Mouse (Mus musculus) hematopoietic stem cell, adult 5-6 weeks (primary cell): ENCODE results near the gene Shf. TPM values are rescaled to one million over a fixed set of nuclear protein-coding genes. Genes with fewer than 3 reads are reported as not detected.
"Not testable (repeated sequence)": the region's sequence is repeated elsewhere in the genome, so short reads cannot be mapped to it uniquely, and the experiment has no call there.

Experiments used
- ATAC-seq, 2 experiments: fragments of 125-278 bp in 1 of 2; replicated peaks in 1 of 2; 2 replicates each; pipeline ENCODE4 v1.8.0; 2016 to 2017; ENCODE audit warnings: inconsistent platforms in 2 of 2, mild to moderate bottlenecking in 2 of 2, moderate number of reproducible peaks in 2 of 2, low read depth in 1 of 2, moderate TSS enrichment in 1 of 2; ENCODE audit not compliant: low FRiP score in 2 of 2, poor library complexity in 2 of 2, severe bottlenecking in 2 of 2, insufficient read depth in 1 of 2, low TSS enrichment in 1 of 2
- total RNA-seq: library from RNA; stranded (forward); fragments of 172-1452, 232-1000 nt; gene quantifications from 2 replicates; pipeline ENCODE4 v1.2.3, GENCODE M21; 2017

Shf gene
- total RNA-seq, 1 experiment from 2014 or later = 2.8 TPM

DNA sequence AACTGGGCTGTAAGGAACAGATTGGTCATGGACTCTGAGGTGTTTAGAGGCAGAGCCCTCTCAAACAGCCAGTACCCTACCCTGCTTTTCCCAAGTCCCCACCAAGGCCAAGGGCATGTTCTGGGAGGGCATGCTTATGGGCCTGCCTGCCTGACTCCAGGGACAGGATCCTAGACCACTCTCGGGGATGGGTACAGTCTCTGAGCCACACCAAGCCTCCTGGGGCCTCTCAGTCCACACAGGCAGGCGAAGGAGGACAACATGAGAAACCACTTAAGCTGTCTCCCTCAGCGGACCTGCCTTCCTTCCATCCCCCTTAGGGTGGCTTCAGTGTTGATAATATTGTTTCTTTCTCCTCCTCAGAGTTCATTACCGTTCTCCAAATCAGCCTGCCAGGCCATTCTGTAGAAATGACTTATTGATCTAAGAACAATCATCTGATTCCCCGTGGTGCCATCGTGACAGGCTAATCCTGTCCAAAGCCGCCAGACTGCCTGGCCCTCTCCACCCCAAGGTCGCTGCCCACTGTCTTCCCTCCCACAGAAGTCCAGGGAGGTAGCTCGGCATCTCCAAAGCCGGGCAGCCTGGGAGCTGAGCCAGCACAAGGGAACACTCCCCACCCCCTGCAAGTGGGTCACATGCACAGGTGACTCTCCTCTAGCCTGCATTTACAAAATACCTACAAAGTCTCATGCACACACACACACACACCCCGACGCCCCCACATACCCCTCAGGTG is 14.6 kb downstream of the Shf start:
- ATAC-seq = no peak

DNA sequence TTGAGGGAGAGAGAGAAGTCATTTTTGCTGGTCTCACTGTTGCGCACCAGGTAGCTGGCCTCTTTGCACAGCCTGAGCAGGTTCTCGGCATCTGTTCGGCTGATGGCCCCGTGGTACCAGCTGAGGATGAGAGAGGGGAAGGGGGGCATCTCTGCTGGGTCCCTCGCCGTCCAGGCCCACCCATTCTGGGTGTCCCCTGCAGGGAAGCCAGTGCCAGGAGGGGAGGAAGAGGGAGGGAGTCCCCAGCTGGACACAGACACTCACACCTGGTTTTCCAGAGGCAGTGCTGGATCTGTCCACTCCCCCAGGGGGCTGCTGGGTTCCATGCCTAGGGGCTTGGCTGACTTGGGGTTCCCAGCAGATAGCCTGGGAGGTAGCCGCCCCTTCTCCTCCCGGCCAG is 15.2 kb downstream of the Shf start:
- ATAC-seq = no peak

DNA sequence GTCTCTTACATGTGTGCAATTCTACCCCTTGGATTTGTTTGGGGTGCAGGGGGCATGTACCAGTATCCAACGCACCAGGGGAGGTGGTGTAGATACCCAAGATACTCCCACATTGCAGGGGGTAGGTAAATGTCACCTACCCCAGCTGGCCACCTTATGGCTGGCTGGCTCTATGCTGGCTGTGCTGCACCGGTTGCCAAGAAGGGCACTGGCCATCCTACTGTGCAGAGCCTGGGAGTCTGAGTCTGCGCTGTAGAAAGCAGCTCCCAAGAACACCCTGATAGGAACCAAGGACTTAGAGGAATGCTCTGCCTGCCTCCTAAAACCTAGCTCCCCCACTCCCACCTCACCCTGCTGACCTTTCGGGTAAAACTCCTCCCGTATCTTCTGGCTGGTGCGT is 16.0 kb downstream of the Shf start:
- no peak for ATAC-seq

GRCm38 (mm10) chr2:122351931-122352329 is 17.0 kb downstream of the Shf start:
- ATAC-seq = no peak

DNA sequence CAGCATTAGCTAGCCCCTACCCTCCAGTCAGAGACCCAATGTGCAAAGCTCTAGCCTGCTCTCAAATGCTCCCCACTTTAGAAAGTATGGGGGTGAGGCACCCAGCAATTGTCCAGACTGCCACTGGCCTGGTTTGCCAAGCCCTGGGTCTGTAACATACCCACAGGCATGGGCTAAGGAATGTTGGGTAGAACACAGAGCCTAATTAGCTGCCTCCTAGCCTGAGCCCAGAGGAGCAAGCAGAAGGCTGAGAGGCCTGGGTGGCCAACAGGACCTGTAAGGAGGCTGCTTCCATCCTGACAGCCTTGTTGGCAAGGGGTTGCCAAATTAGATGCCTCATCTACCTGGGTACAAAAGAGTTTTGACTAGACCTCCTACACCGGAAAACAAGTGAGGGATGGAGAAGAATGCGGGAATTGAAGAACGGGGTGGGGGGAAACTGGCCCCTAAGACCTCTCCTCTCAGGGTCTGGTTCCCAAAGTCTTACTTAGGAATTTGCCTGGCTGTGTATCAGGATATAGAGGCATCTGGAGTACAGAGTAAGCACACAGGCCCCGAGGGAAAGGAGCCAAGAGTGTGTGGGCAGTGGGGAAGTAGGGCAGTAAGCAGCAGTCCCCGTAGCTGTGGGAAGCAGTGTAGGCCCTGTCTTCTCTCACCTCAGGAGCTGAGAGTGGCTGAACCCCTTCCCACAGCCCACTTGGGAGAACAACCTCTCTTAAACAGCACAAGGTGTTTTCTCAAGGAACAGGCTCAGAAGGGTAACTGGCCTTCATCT is 17.6 kb downstream of the Shf start:
- ATAC-seq = no peak

- peak in 1 of 2 experiments; percentile 9; a peak in 1 of 4 replicates for ATAC-seq
Observed at GRCm38 (mm10) chr2:122349136-122349785, 19.7 kb downstream of the Shf start.

GRCm38 (mm10) chr2:122348531-122349131 is 20.3 kb downstream of the Shf start:
- ATAC-seq = peak; percentile 75 to 82

DNA sequence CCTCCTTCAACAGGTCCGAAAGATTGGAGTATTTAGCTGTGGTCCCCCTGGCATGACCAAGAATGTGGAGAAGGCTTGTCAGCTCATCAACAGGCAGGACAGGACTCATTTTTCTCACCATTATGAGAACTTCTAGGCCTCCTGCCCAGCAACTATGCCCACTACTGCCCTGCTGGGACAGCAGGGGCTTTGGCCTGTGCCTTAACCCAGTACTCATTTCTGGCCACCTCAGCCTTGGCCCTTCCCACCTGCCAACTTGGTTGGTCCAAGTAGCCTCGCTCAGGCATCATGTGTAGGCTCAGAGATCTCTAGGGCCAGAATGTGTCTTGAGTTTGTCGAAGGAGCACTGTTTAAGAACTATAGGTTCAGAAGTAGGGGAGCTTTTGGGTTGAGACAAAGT is 21.7 kb downstream of the Shf start:
- no peak for ATAC-seq

DNA sequence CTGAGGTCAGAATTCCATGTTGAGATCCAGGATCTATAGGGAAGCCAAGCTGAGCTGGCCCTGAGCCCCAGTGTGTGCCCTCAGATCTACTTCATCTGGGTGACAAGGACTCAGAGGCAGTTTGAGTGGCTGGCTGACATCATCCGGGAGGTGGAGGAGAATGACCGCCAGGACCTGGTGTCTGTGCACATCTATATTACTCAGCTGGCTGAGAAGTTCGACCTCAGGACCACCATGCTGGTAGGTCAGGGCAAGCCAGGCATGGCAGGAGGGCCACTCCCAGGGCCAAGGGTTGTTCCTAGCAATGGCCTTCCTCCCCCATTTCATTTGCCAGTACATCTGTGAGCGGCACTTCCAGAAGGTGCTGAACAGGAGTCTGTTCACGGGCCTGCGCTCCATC is 22.8 kb downstream of the Shf start:
- not testable (repeated sequence) for ATAC-seq

GRCm38 (mm10) chr2:122345106-122345893 is 23.7 kb downstream of the Shf start:
- ATAC-seq = no peak

- no peak for ATAC-seq
Observed at GRCm38 (mm10) chr2:122337291-122337690, 31.7 kb downstream of the Shf start.

DNA sequence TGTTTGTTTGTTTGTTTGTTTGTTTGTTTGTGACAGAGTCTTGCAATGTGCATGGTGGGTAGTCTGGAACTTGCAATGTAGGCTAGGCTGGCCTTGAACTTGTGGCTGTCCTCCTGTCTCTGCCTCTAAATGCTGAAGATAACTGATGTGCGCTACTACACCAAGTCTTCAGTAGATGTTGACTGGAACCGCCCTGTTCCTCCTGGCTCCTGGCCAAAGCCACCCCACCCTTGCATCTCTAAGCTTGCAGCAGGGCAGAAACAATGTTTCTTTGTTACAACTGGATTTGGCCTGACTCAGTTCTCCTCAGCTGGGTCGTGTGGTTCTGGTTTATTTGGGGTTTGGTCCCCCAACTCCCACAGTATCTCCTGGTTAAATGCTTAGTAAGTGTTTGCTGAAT is 34.8 kb downstream of the Shf start:
- no peak for ATAC-seq

GRCm38 (mm10) chr2:122332222-122332621 is 36.7 kb downstream of the Shf start:
- ATAC-seq = no peak

GRCm38 (mm10) chr2:122330317-122330716 is 38.6 kb downstream of the Shf start:
- ATAC-seq = not testable (repeated sequence)

DNA sequence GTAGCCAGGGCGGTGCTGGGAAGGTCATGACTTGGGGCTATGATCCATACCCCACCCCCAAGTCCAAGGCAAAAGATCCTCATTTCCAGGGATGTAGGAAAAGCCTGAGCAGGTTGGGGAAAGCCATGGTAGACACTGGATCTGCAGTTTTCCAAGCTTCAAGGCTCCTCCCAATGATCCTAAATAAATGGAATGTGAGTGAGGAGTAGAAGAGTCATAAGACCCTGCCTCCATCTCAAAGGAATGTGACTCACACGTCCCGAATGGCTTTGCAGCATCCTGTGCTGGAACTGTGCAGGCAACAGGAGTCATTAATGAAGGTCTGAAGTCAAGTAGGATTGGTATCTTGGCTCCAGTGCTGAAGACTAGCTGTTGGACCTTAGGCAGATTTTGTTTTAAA is 41.0 kb downstream of the Shf start:
- ATAC-seq = no peak

- ATAC-seq = no peak
Observed at GRCm38 (mm10) chr2:122325361-122325760, 43.6 kb downstream of the Shf start.

DNA sequence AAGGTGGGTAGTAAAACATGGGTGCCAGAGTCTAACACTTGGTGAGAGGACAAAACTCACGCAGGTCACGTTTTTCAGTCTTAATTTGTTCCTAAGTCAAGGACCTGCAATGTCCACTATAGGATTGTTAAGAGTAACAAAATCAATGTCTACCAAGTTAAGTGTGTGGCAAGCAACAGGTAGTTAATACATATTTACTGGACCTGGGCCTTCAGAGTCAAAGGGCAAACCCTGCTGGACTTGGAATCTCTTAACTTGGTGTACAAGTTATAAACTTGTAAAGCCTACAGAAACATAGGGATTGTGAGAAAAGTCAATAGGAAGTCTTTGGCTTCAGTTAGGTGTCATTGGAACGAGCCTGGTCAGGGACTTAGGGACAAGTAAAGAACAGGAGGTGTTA is 44.4 kb downstream of the Shf start:
- ATAC-seq = no peak
